21 mouse cellular contexts compared by ENCODE assay signal in the genomic region with DNA sequence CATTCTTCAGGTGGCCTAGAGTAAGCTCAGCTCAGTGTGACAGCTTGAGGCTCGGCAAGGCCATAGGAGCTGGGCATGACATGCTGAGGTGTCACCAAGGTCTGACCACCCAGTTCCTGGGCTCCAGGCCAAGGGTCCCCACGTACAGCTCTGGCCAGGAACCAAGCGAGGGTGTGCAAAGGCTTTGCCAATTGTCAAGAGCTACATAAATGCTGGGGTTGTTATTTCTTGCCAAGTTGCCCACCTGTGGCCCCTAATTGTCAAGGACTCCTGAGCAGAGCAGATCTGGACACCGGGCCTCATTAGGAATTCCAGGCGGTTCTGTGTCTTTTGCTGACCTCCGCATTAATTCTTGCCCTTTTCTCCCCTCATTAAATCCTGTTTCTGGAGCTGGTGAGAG. TPM values are rescaled to one million over a fixed set of nuclear protein-coding genes. Genes with fewer than 3 reads are reported as not detected.
DNase-seq lines count a peak whose midpoint lies in the region; ATAC-seq lines count a peak whose summit lies in the region.
"Had no signal": no experiment of that assay in that cellular context is flagged by ENCODE, and none has a peak within 500 bp of the region (broad histone marks: within the 10 kb centered on the region; RNA-seq: fewer than 3 reads in every experiment).

No protein-coding gene starts in this region.

- H3K36me3 ChIP-seq in megakaryocyte, embryonic 14.5 days (replicated peaks; ENCODE audit: low read length) = no peaks in the 10 kb centered on the region
- H3K36me3 ChIP-seq in intestine, embryonic 16.5 days (ENCODE audit: control insufficient read depth, insufficient read depth, low read length) = no peaks in the 10 kb centered on the region
- H3K36me3 ChIP-seq: embryonic facial prominence, embryonic 10.5 days; embryonic facial prominence, embryonic 12.5 days; forebrain, embryonic 15.5 days; G1E had no signal

- peak overlapping the region; percentile 4 for H3K4me3 ChIP-seq in megakaryocyte, embryonic 14.5 days (replicated peaks)
- no peak overlapping the region for H3K4me3 ChIP-seq in intestine, embryonic 16.5 days (ENCODE audit: low read length)
- H3K4me3 ChIP-seq: embryonic facial prominence, embryonic 10.5 days; embryonic facial prominence, embryonic 12.5 days; forebrain, embryonic 13.5 days; forebrain, embryonic 15.5 days had no signal

- no peak overlapping the region for H3K27ac ChIP-seq in intestine, embryonic 16.5 days (ENCODE audit: low read length)
- H3K27ac ChIP-seq: embryonic facial prominence, embryonic 10.5 days; embryonic facial prominence, embryonic 12.5 days; forebrain, embryonic 13.5 days; forebrain, embryonic 15.5 days had no signal

- H3K27me3 ChIP-seq in megakaryocyte, embryonic 14.5 days (replicated peaks) = peaks cover 16% of the 10 kb centered on the region
- H3K27me3 ChIP-seq in intestine, embryonic 16.5 days (replicated peaks; ENCODE audit: control insufficient read depth, insufficient read depth, low read length) = no peaks in the 10 kb centered on the region
- H3K27me3 ChIP-seq: embryonic facial prominence, embryonic 12.5 days; forebrain, embryonic 15.5 days; Patski had no signal

- no peak overlapping the region for H3K9ac ChIP-seq in intestine, embryonic 16.5 days (ENCODE audit: low read depth, low read length)
- H3K9ac ChIP-seq: embryonic facial prominence, embryonic 12.5 days; forebrain, embryonic 13.5 days; forebrain, embryonic 15.5 days; forebrain, postnatal 0 days had no signal

- no peak overlapping the region for H3K4me2 ChIP-seq in intestine, embryonic 16.5 days (ENCODE audit: low read depth, low read length)
- H3K4me2 ChIP-seq: embryonic facial prominence, embryonic 12.5 days; forebrain, embryonic 13.5 days; forebrain, embryonic 15.5 days had no signal

- H3K4me1 ChIP-seq in megakaryocyte, embryonic 14.5 days = peaks cover 5% of the 10 kb centered on the region; the same call in 1 of the 2 replicates
- no peaks in the 10 kb centered on the region for H3K4me1 ChIP-seq in intestine, embryonic 16.5 days (ENCODE audit: control insufficient read depth, insufficient read depth, low read length)
- H3K4me1 ChIP-seq: embryonic facial prominence, embryonic 10.5 days; forebrain, embryonic 13.5 days; forebrain, embryonic 15.5 days had no signal

- WGBS in intestine, embryonic 16.5 days = 80% methylated on average over 6 of the region's 6 CpGs

- no peak for ATAC-seq in megakaryocyte, adult 5-6 weeks (ENCODE audit: poor library complexity, severe bottlenecking)
- ATAC-seq in intestine, embryonic 16.5 days = no peak
- ATAC-seq: activated CD4-positive, CD25-positive, alpha-beta regulatory T cell, adult 4 months; forebrain, embryonic 13.5 days; forebrain, embryonic 15.5 days; forebrain, postnatal 0 days; Patski had no signal

- H3K9me3 ChIP-seq in megakaryocyte, embryonic 14.5 days = peaks cover 12% of the 10 kb centered on the region
- no peaks in the 10 kb centered on the region for H3K9me3 ChIP-seq in intestine, embryonic 16.5 days (ENCODE audit: control insufficient read depth, low read length)
- H3K9me3 ChIP-seq: embryonic facial prominence, embryonic 10.5 days; embryonic facial prominence, embryonic 12.5 days; forebrain, embryonic 13.5 days; forebrain, embryonic 15.5 days had no signal

- DNase-seq in adrenal gland, postnatal 14 days = peak; percentile 30
- no peak for DNase-seq in adrenal gland, adult 2 months
- DNase-seq in heart, adult 11 months = peak; percentile 86
- DNase-seq in heart, adult 18-20 months = no peak
- DNase-seq: adrenal gland, postnatal 25 days; cerebellum, adult 11 months; cerebellum, adult 18-20 months; cerebellum, adult 8-10 months; cerebellum, adult 9-11 months; cerebellum, postnatal 25 days; forebrain, postnatal 0 days had no signal

RNA-seq across cellular contexts. Expression of a gene that starts 21.5 kb away (rescaled TPM):
- 63.7 and 70.5 TPM in 2 replicates for total RNA-seq in adrenal gland, postnatal 14 days (2021)
- 10 to 100 TPM; 64.4 to 70.4 TPM for total RNA-seq in adrenal gland, adult 2 months (2021)
- 19.0 and 19.4 TPM in 2 replicates for polyA plus RNA-seq in adrenal gland, adult 2 months (2012; rRNA removed)
- total RNA-seq in heart, adult 18-20 months (2021) = 10 to 100 TPM; 44.8 to 45.8 TPM
- polyA plus RNA-seq in megakaryocyte, embryonic 14.5 days (2012; ENCODE audit: insufficient read depth, low replicate concordance) = 12.9 and 22.7 TPM in 2 replicates
- 33.2 and 36.6 TPM in 2 replicates for total RNA-seq in megakaryocyte, adult 5-6 weeks (2015)
- total RNA-seq in megakaryocyte, adult 5-6 weeks (2017) = 30.9 and 33.5 TPM in 2 replicates
- polyA plus RNA-seq in intestine, embryonic 16.5 days (2015; fragmentation: Nextera tagmentation; extraction: Ambion mirVana) = 8.9 and 9.7 TPM in 2 replicates

RNA-seq across cellular contexts. Expression of a gene that starts 21.6 kb away (rescaled TPM):
- 25.2 and 32.4 TPM in 2 replicates for total RNA-seq in adrenal gland, postnatal 14 days (2021)
- total RNA-seq in adrenal gland, adult 2 months (2021) = 10 to 100 TPM; 19.9 to 30.5 TPM
- 70.2 and 70.3 TPM in 2 replicates for polyA plus RNA-seq in adrenal gland, adult 2 months (2012; rRNA removed)
- total RNA-seq in heart, adult 18-20 months (2021) = 10 to 100 TPM; 14.9 to 21.5 TPM
- 6.0 and 7.6 TPM in 2 replicates for polyA plus RNA-seq in megakaryocyte, embryonic 14.5 days (2012; ENCODE audit: insufficient read depth, low replicate concordance)
- 9.1 and 14.6 TPM in 2 replicates for total RNA-seq in megakaryocyte, adult 5-6 weeks (2015)
- total RNA-seq in megakaryocyte, adult 5-6 weeks (2017) = 9.2 and 10.1 TPM in 2 replicates
- polyA plus RNA-seq in intestine, embryonic 16.5 days (2015; fragmentation: Nextera tagmentation; extraction: Ambion mirVana) = 12.8 and 13.8 TPM in 2 replicates

Comparison
In these comparisons a context has a peak if more than half of its experiments do, and no peak if none do; other contexts are left out.
1. DNase-seq: peak in adrenal gland, postnatal 14 days (single experiment) and heart, adult 11 months (single experiment); none in adrenal gland, adult 2 months (single experiment) and heart, adult 18-20 months (0 of 2).